Mouse (Mus musculus): ENCODE data around the gene Rcor1.
"Not testable (repeated sequence)": the region's sequence is repeated elsewhere in the genome, so short reads cannot be mapped to it uniquely, and the experiment has no call there.

The Rcor1 gene

DNA sequence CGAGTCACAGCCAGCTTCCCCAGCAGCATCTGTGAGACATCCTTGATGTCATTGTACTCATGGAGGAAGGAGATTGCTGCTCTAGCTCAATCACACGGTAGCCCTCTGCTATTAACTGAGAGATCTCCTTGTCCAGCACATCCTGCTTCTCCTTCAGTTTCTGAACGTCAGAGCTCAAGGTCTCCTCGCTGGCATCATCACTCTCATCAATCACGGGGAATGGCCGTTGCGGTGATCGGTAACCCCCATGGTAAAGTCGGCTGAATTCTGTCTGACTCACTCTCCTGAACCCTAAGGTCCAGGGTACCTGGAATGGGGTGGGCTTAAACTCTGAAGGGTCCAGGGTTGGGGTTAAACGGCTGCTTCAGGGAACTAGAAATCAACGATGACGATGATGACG, 28.7 kb downstream of the Rcor1 start:
- in situ Hi-C loops (cut with MboI, MseI): no loop called here

- in situ Hi-C loops (cut with MboI, MseI): not testable (repeated sequence)
Observed at GRCm38 (mm10) chr12:111069299-111069698, 30.1 kb downstream of the Rcor1 start.

GRCm38 (mm10) chr12:111071009-111071408, 31.9 kb downstream of the Rcor1 start:
- in situ Hi-C loops (cut with MboI, MseI): no loop called here

DNA sequence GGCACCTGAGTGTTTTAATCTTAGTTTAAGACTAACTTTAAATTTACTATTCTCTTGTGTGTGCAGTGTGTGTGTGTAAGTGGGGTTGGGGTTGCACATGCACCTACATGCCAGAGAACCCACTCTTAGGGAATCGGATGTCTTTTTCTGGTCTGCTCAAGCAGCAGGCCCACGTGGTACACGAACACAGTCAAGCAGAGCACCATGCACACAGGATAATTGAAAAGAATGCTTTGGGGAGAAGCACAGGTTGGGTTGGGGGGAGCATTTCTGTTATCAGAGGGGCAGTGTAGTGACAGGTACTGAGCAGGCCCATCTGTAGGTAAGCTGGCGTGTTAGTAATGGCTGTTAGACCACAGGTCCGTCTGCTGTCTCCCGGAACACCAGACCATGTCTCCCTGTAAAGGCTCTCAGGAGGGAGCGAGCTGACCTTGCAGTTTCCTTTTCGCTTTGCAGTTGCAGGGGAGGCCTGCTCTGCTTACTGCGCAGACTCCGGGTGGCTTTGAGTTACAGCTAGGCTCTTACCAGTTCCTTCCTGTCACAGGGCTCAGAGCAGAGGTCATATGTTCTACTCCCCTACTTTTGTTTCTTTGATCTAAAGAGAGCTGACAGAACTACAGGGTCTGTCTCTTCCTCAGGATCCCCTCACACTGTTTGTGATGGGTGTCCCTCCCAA, 32.5 kb downstream of the Rcor1 start:
- in situ Hi-C loops (cut with MboI, MseI): no loop called here

DNA sequence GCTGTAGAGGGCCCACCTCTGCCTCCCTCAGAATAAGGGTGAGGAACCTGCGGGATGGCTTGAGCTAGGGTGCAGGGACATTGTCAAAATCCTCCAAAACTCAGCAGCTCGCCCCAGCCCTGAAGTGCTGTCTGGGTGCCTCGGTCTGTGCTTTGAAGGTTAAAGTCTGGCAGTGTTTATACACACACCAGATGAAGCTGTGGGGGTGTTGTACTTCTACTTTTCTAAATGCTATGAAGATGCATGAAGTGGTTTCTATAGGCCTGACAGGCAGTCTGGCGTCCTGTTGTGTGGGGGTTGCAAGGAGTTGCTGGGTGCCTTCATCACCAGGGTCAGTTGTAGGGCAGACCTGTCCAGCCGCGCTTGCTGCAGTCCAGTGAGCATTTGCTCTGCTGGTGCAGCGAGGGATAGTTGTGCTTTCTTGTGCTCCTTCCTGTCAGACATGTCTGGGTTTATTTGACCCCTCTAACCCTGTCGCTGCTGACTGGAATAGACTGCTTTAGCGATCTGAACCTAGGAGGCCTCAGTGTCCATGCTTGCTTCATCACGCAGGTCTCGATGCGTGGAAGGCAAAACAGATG, 37.3 kb downstream of the Rcor1 start:
- in situ Hi-C loops (cut with MboI, MseI): no loop called here

DNA sequence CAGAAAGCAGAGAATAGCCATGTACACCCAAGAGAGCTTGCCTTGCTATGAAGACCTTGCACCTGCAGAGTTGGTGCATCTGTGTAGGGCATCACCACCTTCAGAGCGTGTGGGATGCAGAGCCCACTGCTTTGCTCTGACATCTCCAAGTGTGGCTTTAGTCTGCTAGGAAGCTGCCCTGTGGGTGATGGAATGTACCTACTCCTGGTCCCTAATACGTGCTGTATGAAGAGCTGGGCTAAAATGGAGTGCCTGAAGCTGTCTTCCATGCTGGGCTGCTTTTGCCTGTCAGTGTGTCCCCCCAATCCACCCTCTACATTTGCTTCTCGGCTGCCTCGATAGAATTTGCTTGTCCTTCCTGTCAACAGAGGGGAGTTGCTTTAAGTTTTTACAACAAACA, 46.4 kb downstream of the Rcor1 start:
- in situ Hi-C loops (cut with MboI, MseI): no loop called here

- in situ Hi-C loops (cut with MboI, MseI): no loop called here
Observed at GRCm38 (mm10) chr12:111087066-111087465, 47.9 kb downstream of the Rcor1 start.

- in situ Hi-C loops (cut with MboI, MseI): no loop called here
Observed at GRCm38 (mm10) chr12:111088186-111088585, 49.0 kb downstream of the Rcor1 start.

DNA sequence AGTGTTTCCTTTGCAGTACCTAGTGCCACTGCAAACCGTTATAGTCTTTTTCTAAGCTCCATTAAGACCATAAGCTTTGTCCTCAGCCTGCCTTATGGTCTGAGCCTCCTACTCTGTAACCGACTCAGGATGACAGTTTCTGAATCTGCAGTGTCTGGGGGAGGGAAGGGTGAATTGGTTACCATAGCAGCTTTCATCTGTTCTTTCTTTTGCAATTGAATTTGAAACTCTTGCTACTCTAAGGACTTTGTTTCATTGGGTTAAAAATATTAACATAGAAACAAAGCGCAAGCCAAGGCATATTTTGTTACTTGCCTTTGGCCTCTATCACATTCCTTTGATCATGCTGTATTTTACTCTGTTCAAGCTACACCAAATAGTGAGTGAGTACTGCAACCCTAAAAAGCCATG, 49.6 kb downstream of the Rcor1 start:
- in situ Hi-C loops (cut with MboI, MseI): no loop called here

GRCm38 (mm10) chr12:111089145-111089544, 50.0 kb downstream of the Rcor1 start:
- in situ Hi-C loops (cut with MboI, MseI): no loop called here

DNA sequence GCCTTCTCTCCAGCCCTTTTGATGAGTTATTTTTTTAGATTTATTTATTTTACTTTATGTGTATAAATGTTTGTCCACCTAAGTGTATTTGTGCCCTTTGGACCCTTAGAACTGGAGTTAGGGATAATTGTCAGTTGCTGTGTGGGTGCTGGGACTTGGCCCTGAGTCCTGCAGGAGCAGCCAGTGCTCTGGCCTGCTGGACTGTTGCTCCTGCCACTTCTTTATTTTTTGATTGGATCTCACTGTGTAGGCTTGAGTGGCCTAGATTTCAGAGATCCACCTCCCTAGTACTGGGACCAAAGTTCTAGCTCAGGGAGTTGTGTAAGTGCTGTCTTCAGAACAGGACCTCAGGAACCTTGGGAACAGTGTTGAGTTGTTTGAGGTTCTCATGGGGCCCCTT, 51.6 kb downstream of the Rcor1 start:
- in situ Hi-C loops (cut with MboI, MseI): no loop called here

- in situ Hi-C loops (cut with MboI, MseI): no loop called here
Observed at GRCm38 (mm10) chr12:111091981-111092380, 52.8 kb downstream of the Rcor1 start.

DNA sequence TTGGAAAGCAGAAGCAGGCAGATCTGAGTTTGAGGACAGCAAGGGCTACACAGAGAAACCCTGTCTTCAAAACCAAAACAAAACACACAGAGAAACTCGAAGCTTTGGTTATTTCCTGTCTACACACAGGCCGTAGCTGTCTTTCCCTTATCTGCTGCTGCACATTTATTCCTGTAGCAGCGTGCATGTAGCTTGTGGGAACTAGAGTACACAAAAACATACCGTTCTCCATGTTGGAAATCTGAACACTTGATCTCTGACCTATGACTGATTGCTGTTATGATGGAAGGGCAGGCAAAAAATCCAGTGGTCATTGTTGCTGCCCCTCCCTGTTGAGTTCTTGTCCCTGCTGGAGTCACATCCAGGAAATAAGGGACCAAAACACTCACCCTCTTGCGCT, 54.9 kb downstream of the Rcor1 start:
- in situ Hi-C loops (cut with MboI, MseI): no loop called here

DNA sequence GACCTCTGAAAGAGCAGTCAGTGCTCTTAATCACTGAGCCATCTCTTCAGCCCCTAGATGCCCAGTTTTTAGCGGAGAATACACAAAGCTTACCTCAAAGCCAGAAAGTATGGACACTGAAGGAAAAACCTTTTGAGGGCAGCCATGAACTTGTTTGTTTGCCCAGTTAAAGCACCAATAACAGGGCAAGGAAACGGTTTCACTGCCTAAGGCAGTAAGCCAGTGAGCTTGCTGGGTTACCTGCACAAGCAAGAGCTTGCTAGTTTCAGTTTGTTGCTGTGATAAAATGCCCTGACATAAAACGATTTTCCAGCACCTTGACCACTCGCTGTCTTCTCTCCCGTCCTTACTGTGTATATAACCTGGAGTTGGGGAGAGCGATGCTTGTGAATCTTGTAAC, 55.9 kb downstream of the Rcor1 start:
- in situ Hi-C loops (cut with MboI, MseI): no loop called here

DNA sequence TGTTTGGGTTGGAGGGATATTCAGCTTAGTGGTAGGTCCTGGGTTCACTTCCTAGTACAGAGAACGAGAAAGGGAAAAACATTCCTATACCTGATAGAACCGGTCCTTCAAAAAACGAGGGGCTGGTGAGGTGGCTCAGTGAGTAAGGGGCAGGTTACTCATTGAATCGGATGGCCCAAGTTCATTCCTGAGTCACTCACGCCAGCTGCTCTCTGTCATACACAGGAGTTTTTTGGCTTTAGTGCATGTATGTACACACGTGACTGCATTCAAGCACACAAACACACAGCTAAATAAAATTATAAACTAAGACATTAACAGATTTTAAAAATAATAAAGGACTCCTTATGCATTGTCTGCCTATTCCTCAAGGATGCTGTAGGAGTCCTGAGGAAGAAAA, 57.1 kb downstream of the Rcor1 start:
- in situ Hi-C loops (cut with MboI, MseI): no loop called here

- in situ Hi-C loops (cut with MboI, MseI): no loop called here
Observed at GRCm38 (mm10) chr12:111097036-111097435, 57.9 kb downstream of the Rcor1 start.

GRCm38 (mm10) chr12:111111176-111111575, 72.0 kb downstream of the Rcor1 start:
- in situ Hi-C loops (cut with MboI, MseI): no loop called here

DNA sequence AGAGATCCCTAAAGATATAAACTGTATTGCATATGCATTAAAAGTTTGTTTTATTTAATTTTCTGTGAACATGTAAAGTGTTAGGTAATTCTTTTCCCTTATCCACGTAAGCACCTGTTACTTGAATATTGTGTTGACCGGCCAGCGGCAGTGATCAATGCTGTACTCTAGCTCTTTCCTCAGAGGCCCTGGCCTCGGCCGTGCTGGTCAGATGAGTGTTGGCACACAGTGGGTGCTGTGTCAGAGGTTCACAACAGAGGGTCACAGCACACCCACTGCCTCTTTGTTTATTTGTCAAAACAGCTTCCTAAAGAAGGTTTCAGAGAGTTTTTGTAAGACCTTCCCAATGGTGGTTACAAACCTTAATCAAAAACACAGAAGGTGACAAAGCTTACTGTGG, 75.4 kb downstream of the Rcor1 start:
- in situ Hi-C loops (cut with MboI, MseI): no loop called here

DNA sequence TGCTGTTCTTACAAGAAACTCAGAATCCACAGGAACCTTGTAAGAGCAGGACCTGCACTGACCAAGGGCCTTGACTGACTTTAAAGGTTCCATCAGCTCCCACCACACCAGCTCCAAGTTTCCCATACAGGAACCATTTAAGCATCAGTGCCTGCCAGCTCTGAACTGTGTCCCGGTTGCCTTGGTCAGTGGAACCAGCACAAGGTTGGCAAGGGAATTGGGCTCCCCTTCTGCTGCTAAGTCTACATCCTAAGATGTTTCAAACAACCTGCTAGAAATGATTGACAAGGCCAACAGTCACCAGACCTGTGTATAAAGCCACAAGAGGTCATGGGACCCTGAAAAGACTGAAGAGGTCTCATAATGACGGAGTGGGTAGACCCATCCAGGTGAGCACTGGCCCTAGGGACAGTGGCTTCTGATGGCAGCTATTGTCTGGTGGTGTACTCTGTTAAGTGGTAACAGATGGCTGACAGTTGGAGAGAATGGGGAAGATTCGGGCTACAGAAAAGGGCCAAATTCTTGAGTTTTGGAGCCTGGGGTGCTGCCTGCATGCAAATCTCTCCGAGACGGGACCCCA, 80.4 kb downstream of the Rcor1 start:
- in situ Hi-C loops (cut with MboI, MseI): no loop called here

- in situ Hi-C loops (cut with MboI, MseI): no loop called here
Observed at GRCm38 (mm10) chr12:111120976-111121645, 82.0 kb downstream of the Rcor1 start.

DNA sequence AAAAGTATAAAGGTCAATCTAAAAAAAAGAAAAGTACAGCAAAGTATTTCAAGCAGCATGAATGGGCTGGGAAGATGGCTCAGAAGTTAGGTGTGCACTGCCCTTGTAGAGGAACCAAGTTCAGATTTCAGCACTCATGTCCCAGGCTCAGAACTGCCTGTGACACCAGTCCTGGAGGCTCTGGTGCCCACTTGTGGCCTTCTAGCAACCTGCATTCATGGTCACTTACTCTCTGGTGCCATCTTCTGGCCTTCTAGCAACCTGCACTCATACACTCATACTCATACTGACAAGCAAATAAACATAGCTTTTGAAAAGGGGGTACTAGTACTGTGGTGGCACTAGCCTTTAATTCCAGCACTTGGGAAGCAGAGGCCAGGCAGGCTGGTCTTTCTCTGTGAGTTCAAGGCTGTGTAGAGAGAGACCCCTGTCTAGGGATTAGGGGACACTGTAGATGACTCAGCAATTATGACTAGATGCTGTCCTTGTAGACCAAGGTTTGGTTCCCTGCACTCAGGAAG, 83.2 kb downstream of the Rcor1 start:
- in situ Hi-C loops (cut with MboI, MseI): no loop called here

GRCm38 (mm10) chr12:111124601-111125260, 85.6 kb downstream of the Rcor1 start:
- in situ Hi-C loops (cut with MboI, MseI): no loop called here
